Mouse (Mus musculus) ES-Bruce4 (cell line): ENCODE measurements at regions not wholly inside any gene's neighbourhood (a gene's known extent, or its start where the extent isn't known, plus 50 kb on each side); places are given as distances from the start of the nearest gene placed in this dataset.

ENCODE experiments used
- CTCF ChIP-seq: IDR thresholded peaks from one replicate; pipeline ENCODE4 v1.8.1; 2011; ENCODE audit warnings: low read depth, low read length
- EP300 ChIP-seq: IDR thresholded peaks from 2 replicates; pipeline ENCODE4 v1.6.1; 2011; ENCODE audit warnings: low read depth, low read length; ENCODE audit not compliant: insufficient read depth
- POLR2A ChIP-seq: IDR thresholded peaks from one replicate; pipeline ENCODE4 v1.8.1; 2011; ENCODE audit warnings: low read length; ENCODE audit not compliant: insufficient read depth

DNA sequence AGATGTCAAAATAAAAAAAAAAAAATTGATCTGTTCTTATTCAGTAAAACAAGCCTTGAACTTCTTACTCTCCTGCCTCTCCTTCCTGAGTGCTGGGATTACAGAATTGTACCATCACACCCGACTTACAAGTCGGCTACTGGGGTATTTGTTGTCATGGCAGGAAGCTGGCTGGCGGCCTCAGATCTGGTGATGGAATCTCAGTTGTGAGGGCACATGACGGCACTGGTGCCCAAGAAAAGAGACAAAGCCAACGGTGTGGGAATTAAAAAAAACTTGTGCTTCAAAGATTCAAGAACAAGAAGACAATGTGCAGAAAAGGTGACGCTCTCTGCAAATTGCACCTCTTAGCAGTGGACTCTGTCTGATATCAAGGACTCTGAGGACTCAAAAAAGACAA lies 157.3 kb downstream of the Grm4 start:
- TF ChIP-seq CTCF (no peak), EP300 (no peak), POLR2A (no peak)
